Mouse (Mus musculus) cerebellum, adult 2 months (tissue): Measurements from ENCODE around the gene Tmem181a.
"Not testable (repeated sequence)": the region's sequence is repeated elsewhere in the genome, so short reads cannot be mapped to it uniquely, and the experiment has no call there.

Experiments
- CTCF ChIP-seq: fragments of 200-500 bp; IDR thresholded peaks from 2 replicates; pipeline ENCODE4 v1.5.1; 2011; ENCODE audit warnings: low read depth, mild to moderate bottlenecking, control low read depth, low read length, moderate library complexity, borderline replicate concordance; ENCODE audit not compliant: insufficient read depth
- POLR2A ChIP-seq: fragments of 200-500 bp; IDR thresholded peaks from 2 replicates; pipeline ENCODE4 v1.6.1; 2011; ENCODE audit warnings: low read length, control low read depth, borderline replicate concordance; ENCODE audit not compliant: insufficient read depth

DNA sequence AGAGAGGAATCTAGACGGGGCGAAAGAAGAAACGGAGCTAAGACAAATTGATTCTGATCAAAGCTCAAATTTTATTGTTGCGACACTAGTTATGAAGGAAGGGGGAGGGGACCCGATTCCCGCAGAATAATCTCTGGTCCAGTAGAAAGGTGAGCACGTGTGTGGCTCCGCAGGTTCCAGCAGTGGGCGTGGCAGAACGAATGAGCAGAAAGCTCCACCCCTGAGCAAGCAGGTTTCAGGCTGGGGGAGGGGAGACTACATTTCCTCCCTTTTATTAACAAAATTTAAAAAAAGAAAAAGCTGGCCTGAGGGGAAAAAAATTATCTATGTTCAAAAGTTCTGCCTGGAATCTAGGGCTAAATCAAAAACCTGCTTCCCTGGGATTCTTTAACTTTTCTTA, 68.4 kb downstream of the Tmem181a start:
- not testable (repeated sequence) for TF ChIP-seq POLR2A, CTCF
